Mouse (Mus musculus) stomach, embryonic 14.5 days (tissue): Measurements from ENCODE around the gene Slc39a8. TPM values are rescaled to one million over a fixed set of nuclear protein-coding genes. Genes with fewer than 3 reads are reported as not detected.

Experiments used
- ATAC-seq: fragments of 200-750 bp; cut with Nextera tagmentation; 2 replicates; pipeline ENCODE4 v1.8.0; 2017; ENCODE audit warnings: low read depth, moderate TSS enrichment; ENCODE audit not compliant: insufficient number of reproducible peaks, insufficient read depth, low FRiP score
- H3K27ac ChIP-seq: fragments of 300-500 bp; sonication (generic); 2 replicates; pipeline ENCODE4 v1.5.1; 2014; ENCODE audit warnings: mild to moderate bottlenecking, low read length, moderate library complexity, mixed read lengths
- H3K27me3 ChIP-seq: fragments of 300-500 bp; sonication (generic); 2 replicates; pipeline ENCODE4 v1.6.1; 2014; ENCODE audit warnings: low read length, control low read depth, mixed read lengths; ENCODE audit not compliant: control insufficient read depth, insufficient read depth
- H3K36me3 ChIP-seq: fragments of 300-500 bp; sonication (generic); 2 replicates; pipeline ENCODE4 v1.6.1; 2014; ENCODE audit warnings: mild to moderate bottlenecking, control low read depth, low read length, moderate library complexity, mixed read lengths; ENCODE audit not compliant: control insufficient read depth, insufficient read depth
- H3K4me1 ChIP-seq: fragments of 300-500 bp; sonication (generic); 2 replicates; pipeline ENCODE4 v1.6.1; 2014; ENCODE audit warnings: low read length, control low read depth, mixed read lengths; ENCODE audit not compliant: control insufficient read depth, insufficient read depth
- H3K4me2 ChIP-seq: fragments of 300-500 bp; sonication (generic); replicated peaks from 2 replicates; pipeline ENCODE4 v1.6.1; 2014; ENCODE audit warnings: low read depth, low read length, control low read depth
- H3K4me3 ChIP-seq: fragments of 300-500 bp; sonication (generic); 2 replicates; pipeline ENCODE4 v1.5.1; 2014; ENCODE audit warnings: low read depth, low read length, control low read depth
- H3K9ac ChIP-seq: fragments of 300-500 bp; sonication (generic); replicated peaks from 2 replicates; pipeline ENCODE4 v1.6.1; 2014; ENCODE audit warnings: low read depth, mild to moderate bottlenecking, control low read depth, low read length, moderate library complexity, mixed read lengths
- H3K9me3 ChIP-seq: fragments of 300-500 bp; sonication (generic); 2 replicates; pipeline ENCODE4 v1.6.1; 2016; ENCODE audit warnings: low read depth, low read length, control low read depth; ENCODE audit not compliant: control insufficient read depth
- WGBS: fragments of 180-500 bp; shearing (Covaris S2); extraction: QIAGEN DNeasy Blood & Tissue Kit; methylation state at CpG from one replicate; pipeline ENCODE4 v1.1.7; 2014; 5-methylcytosine and 5-hydroxymethylcytosine counted together
- polyA plus RNA-seq: library from polyadenylated mRNA; unstranded; fragments of >200 nt; fragmentation: Nextera tagmentation; extraction: Ambion mirVana; gene quantifications from 2 replicates; pipeline ENCODE4 v1.2.1, GENCODE M21; 2014

Gene Slc39a8
- polyA plus RNA-seq, 1 experiment from 2014 or later: 7.1 TPM

DNA sequence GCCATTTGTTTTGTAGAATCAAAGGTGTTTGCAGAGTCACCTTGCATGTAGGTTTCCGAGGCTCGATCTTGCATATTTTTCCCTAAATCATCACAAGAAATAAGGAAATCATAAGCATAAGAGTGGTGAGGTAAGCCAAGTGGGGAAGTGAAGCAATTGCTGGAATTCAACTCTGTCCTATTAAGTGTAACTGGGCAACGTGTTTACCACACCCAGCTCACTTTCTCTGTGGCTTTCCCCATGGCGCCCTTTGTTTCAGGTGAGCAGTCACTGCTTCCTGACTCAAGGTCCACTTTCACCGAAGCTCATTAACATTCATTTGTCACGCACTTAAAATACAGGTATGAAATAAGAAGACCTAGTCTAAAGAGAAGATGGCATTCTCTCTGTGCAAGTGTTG is 53.0 kb downstream of the Slc39a8 start:
- H3K4me1 ChIP-seq: no peaks in the 10 kb centered on the region

DNA sequence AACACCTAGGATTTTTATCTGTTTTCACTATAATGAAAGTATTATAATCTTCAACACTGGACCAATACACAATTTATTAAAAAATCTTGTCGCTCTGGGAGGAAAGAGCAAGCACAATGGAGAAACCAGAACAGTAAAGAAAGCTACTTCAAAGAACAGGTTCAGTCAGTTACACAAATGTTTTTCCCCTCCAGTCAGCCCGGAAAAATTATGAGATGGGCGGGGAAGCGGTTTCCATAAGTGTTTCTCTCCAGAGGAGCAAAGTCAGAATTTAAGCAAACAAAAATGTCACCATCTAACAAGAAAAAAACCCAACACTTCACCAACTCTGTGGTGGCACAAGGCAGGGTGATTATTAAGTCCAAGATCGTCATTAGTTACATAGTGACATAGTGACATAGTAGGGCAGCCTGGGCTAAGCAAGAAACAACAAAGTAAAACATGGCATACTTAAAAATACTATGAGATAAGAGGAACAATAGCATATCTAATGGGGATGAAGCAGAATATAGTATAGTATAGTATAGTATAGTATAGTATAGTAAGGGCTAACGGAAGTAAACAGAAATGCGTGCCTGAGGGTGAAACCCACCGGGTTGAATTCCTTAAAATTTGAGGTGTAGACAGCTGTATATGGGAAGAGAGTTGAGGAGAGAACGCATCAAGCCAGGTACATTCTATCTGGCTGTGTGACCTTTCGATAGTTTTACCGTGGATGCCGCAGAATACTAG is 61.0 kb downstream of the Slc39a8 start:
- WGBS: 64% methylated on average over 12 of the region's 12 CpGs

More for the DNA sequence above, 53.0 kb downstream of the Slc39a8 start:
- Histone ChIP-seq H3K27ac (no peak overlapping the region), H3K9me3 (no peaks in the 10 kb centered on the region), H3K4me3 (no peak overlapping the region), H3K4me2 (no peak overlapping the region), H3K9ac (no peak overlapping the region), H3K27me3 (no peaks in the 10 kb centered on the region), H3K36me3 (no peaks in the 10 kb centered on the region)
- WGBS: 93% methylated on average over 6 of the region's 6 CpGs
- no peak for ATAC-seq

DNA sequence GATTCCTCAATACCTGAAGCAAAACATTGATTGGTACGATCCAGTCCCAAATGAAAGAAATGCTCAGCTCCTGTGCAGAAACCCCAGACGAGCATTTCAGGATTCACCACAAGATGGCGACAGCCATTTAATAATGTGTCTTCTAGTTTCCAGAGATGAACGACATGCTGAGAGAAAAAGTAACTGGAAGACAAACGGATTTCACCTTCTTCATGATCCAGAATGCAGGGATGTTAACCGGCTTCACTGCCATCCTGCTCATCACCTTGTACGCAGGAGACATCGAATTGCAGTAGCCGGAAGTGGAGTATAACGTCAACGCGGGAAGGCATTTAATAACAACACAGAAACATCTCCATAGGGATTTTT is 61.6 kb downstream of the Slc39a8 start:
- Histone ChIP-seq H3K27ac (no peak overlapping the region), H3K36me3 (no peaks in the 10 kb centered on the region), H3K4me3 (no peak overlapping the region), H3K9ac (no peak overlapping the region), H3K4me2 (no peak overlapping the region), H3K9me3 (no peaks in the 10 kb centered on the region), H3K4me1 (no peaks in the 10 kb centered on the region), H3K27me3 (no peaks in the 10 kb centered on the region)
- 37% methylated on average over 12 of the region's 12 CpGs for WGBS
- peak; percentile 18; the same call in 1 of the 2 replicates for ATAC-seq

More for the DNA sequence above, 61.0 kb downstream of the Slc39a8 start:
- Histone ChIP-seq H3K4me3 (no peak overlapping the region), H3K4me1 (no peaks in the 10 kb centered on the region), H3K27me3 (no peaks in the 10 kb centered on the region), H3K9ac (no peak overlapping the region), H3K36me3 (no peaks in the 10 kb centered on the region), H3K27ac (no peak overlapping the region), H3K4me2 (no peak overlapping the region), H3K9me3 (no peaks in the 10 kb centered on the region)
- 0 out of 2 replicates have a peak, but pooled peaks have one; percentile 28 for ATAC-seq

DNA sequence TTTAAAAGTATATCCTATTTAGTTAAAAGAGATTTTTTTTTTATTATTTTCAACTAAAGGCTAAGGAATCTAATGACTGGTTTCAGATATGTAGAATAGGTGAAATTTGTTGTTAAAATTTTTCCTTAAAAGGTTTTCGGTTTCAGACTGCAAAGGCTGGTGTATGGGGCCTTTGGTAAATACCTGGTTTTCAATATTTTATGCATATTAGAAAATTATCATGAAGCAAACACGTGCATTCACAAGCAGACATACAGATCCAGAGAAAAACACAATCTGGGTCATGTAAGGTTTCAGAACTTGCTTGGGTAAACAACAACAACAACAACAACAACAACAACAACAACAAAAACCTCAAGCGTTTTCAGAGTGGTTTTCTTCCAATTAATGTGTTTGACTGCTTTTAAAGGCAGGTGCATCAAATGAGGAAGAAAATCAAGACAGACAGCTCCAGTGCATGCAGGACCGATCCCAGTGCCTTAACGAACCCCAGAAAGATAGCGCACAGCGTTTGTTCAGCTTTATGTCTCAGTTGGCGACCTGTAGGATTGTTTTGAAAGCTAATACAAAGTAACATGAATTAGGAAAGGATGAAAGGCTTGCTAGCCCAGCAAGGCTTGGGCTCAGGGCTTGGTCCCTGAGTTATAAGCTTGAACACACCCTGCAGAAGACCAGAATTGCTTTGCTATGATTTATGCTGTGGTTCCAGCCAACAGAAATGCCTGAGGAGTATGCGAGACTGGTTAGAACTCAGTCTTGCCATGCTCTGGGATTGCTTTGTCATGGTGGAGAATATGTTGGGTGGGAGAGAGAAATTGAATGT is 62.2 kb downstream of the Slc39a8 start:
- Histone ChIP-seq H3K9ac (no peak overlapping the region), H3K36me3 (no peaks in the 10 kb centered on the region), H3K9me3 (no peaks in the 10 kb centered on the region), H3K4me1 (no peaks in the 10 kb centered on the region), H3K4me3 (no peak overlapping the region), H3K27me3 (no peaks in the 10 kb centered on the region), H3K27ac (no peak overlapping the region), H3K4me2 (no peak overlapping the region)
- 78% methylated on average over 9 of the region's 9 CpGs for WGBS
- no peak for ATAC-seq

DNA sequence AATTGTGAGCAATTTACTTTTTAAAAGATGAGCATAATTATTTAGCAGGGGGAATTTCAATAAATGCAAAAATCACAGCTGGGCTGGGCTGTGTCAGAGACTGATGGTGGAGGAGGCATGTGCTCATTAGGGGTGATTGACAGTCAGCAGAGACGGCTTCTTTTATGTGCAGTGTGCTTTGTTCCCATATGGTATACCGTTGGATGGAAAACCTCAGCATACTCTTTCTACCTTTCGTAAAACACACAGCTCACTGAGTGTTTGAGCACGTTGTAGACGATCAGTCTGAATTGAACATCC is 62.7 kb downstream of the Slc39a8 start:
- no peaks in the 10 kb centered on the region for H3K27me3 ChIP-seq
- no peak for ATAC-seq
- no peak overlapping the region for H3K4me2 ChIP-seq
- H3K9ac ChIP-seq: no peak overlapping the region
- H3K4me1 ChIP-seq: no peaks in the 10 kb centered on the region
- no peaks in the 10 kb centered on the region for H3K36me3 ChIP-seq
- no peak overlapping the region for H3K27ac ChIP-seq
- 70% methylated on average over 5 of the region's 5 CpGs for WGBS
- H3K9me3 ChIP-seq: no peaks in the 10 kb centered on the region
- no peak overlapping the region for H3K4me3 ChIP-seq

DNA sequence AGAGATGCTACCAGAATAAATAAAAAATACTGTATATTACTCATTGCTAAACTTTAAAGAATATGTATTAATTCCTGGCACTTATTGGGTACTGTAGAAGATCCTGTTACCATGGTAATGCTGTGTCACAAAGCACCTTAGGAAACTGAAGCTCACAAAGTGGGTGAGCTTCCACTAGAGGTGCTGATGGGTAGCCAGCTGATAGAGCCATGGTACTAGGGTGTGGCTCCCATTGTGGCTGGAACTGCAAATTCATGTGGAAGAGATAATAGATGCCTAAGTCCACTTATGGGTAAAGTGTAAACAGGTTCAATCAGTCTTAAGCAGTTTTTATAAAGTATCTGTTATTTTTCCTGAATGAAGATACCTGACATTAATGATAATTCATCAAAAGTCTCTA is 64.3 kb downstream of the Slc39a8 start:
- H3K9me3 ChIP-seq: no peaks in the 10 kb centered on the region
- H3K4me3 ChIP-seq: no peak overlapping the region
- ATAC-seq: no peak
- H3K27me3 ChIP-seq: no peaks in the 10 kb centered on the region
- no peak overlapping the region for H3K9ac ChIP-seq
- H3K36me3 ChIP-seq: no peaks in the 10 kb centered on the region
- H3K4me1 ChIP-seq: no peaks in the 10 kb centered on the region
- no peak overlapping the region for H3K4me2 ChIP-seq
- no peak overlapping the region for H3K27ac ChIP-seq

DNA sequence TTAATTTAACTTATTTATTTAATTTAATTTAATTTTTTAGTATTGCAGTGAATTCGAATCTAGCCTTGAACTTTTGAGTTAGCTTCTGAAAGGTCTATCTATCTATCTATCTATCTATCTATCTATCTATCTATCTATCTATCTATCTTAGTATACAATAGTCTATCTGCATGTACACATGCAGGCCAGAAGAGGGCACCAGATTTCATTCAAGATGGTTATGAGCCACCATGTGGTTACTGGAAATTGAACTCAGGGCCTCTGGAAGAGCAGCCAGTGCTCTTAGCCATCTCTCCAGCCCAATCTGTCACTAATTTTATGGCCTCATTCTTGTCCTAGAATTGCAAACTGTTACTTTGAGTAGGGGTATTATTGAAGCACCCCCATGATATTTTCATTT is 78.3 kb downstream of the Slc39a8 start:
- no peaks in the 10 kb centered on the region for H3K9me3 ChIP-seq
- H3K9ac ChIP-seq: no peak overlapping the region
- no peak for ATAC-seq
- WGBS: 78% methylated on average over 1 of the region's 1 CpGs
- no peak overlapping the region for H3K4me2 ChIP-seq
- no peaks in the 10 kb centered on the region for H3K36me3 ChIP-seq
- no peak overlapping the region for H3K27ac ChIP-seq
- H3K4me1 ChIP-seq: no peaks in the 10 kb centered on the region
- H3K27me3 ChIP-seq: no peaks in the 10 kb centered on the region
- no peak overlapping the region for H3K4me3 ChIP-seq

DNA sequence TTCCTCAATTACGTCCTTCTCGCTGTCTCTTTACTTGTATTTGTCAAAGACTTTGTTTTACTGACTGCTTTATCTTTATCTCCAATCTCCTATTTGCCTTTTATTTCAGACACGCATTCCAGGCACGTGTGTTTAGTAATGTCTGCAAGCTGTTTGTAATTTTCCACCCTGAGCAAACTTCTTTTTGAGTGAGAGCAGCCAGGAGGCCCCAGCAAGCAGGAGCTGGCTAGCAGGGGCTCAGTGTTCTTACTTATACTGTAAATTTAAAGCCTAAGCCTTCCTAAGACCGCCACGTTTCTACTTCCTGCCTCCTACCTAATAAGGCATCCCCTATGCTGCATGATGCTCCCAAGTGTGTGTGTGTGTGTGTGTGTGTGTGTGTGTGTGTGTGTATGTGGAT is 79.8 kb downstream of the Slc39a8 start:
- Histone ChIP-seq H3K36me3 (no peaks in the 10 kb centered on the region), H3K9me3 (no peaks in the 10 kb centered on the region), H3K9ac (no peak overlapping the region), H3K4me1 (no peaks in the 10 kb centered on the region), H3K27me3 (no peaks in the 10 kb centered on the region), H3K4me2 (no peak overlapping the region), H3K27ac (no peak overlapping the region), H3K4me3 (no peak overlapping the region)
- ATAC-seq: no peak
- 56% methylated on average over 6 of the region's 6 CpGs for WGBS
